Mouse (Mus musculus) megakaryocyte, embryonic 14.5 days (primary cell): ENCODE results near the gene Lrrc46.

Source experiments
- FLI1 ChIP-seq: IDR thresholded peaks from 2 replicates; pipeline ENCODE4 v1.6.1; 2012; ENCODE audit warnings: low read length, inconsistent platforms, mixed read lengths
- GATA1 ChIP-seq: IDR thresholded peaks from 3 replicates; pipeline ENCODE4 v1.6.1; 2012; ENCODE audit warnings: mixed read lengths, low read length, inconsistent platforms, borderline replicate concordance

DNA sequence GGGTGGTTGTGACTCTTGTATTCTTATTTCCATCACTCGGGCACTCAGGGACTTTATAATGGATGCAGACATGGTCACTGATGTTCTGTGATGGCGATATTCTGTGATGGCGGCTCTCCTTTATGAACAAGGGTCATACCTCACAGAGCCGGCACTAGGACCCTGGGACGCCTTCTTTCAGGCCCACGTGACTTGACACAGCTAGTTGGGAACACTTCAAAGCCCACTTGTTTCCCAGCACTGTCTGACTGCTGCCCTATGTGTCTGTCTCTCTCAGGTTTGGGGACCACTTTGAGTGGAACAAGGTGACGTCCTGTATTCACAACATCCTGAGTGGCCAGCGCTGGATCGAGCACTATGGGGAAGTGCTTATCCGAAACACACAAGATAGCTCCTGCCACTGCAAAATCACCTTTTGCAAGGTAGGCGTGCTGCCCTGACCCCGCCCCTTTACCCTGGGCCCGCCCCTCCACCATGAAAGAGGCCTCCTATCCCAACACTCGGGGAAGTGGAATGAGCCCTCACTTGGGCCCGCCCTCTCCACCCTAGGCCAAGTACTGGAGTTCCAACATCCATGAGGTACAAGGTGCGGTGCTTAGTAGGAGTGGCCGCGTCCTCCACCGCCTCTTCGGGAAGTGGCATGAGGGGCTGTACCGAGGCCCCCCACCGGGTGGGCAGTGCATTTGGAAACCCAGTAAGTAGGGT, 25.6 kb upstream of the Lrrc46 start:
- TF ChIP-seq GATA1 = no peak
- no peak for TF ChIP-seq FLI1
